Mouse (Mus musculus) C2C12 (cell line): ENCODE measurements at regions not wholly inside any gene's neighbourhood (a gene's known extent, or its start where the extent isn't known, plus 50 kb on each side); places are given as distances from the start of the nearest gene placed in this dataset.

Experiments used
- CTCF ChIP-seq: IDR thresholded peaks from one replicate; pipeline ENCODE4 v1.5.1; 2011; ENCODE audit not compliant: control insufficient read depth, insufficient read depth, insufficient read length
- MAX ChIP-seq: IDR thresholded peaks from one replicate; pipeline ENCODE4 v1.6.1; 2011; ENCODE audit warnings: mild to moderate bottlenecking, control low read depth
- MYOD1 ChIP-seq: IDR thresholded peaks from one replicate; pipeline ENCODE4 v1.6.1; 2011; ENCODE audit warnings: low read depth; ENCODE audit not compliant: control insufficient read depth, insufficient read length
- MYOG ChIP-seq: IDR thresholded peaks from one replicate; pipeline ENCODE4 v1.6.1; 2011; ENCODE audit not compliant: control insufficient read depth, insufficient read length; ENCODE audit errors: extremely low read depth
- USF1 ChIP-seq: IDR thresholded peaks from one replicate; pipeline ENCODE4 v1.6.1; 2011; ENCODE audit warnings: low read depth, mild to moderate bottlenecking, control low read depth, moderate library complexity

- no peak for TF ChIP-seq CTCF
- no peak for TF ChIP-seq USF1
- TF ChIP-seq MYOD1, result no peak
- TF ChIP-seq MYOG, result no peak
- TF ChIP-seq MAX, result no peak
Measured at GRCm38 (mm10) chrX:50550297-50550696, 122.0 kb upstream of the Olfr1324 start.
